Mouse (Mus musculus) kidney, postnatal 0 days (tissue): ENCODE data around the gene Klf2. TPM values are rescaled to one million over a fixed set of nuclear protein-coding genes. Genes with fewer than 3 reads are reported as not detected.

Source experiments
- ATAC-seq: fragments of 200-750 bp; cut with Nextera tagmentation; replicated peaks from 2 replicates; pipeline ENCODE4 v1.8.0; 2017; ENCODE audit warnings: low read depth, moderate number of reproducible peaks, moderate TSS enrichment, moderate library complexity; ENCODE audit not compliant: low FRiP score
- DNase-seq: peaks from one replicate; pipeline ENCODE4 v3.0.0-alpha.2; 2016; ENCODE audit warnings: low spot score
- H3K27ac ChIP-seq: fragments of 300-500 bp; sonication (generic); 2 replicates; pipeline ENCODE4 v1.5.1; 2014; ENCODE audit warnings: mild to moderate bottlenecking
- H3K27me3 ChIP-seq: fragments of 300-500 bp; sonication (generic); 2 replicates; pipeline ENCODE4 v1.6.1; 2014; ENCODE audit warnings: low read length, mixed read lengths; ENCODE audit not compliant: insufficient read depth
- H3K36me3 ChIP-seq: fragments of 300-500 bp; sonication (generic); 2 replicates; pipeline ENCODE4 v1.6.1; 2014; ENCODE audit warnings: low read length, mixed read lengths; ENCODE audit not compliant: insufficient read depth
- H3K4me1 ChIP-seq: fragments of 300-500 bp; sonication (generic); replicated peaks from 2 replicates; pipeline ENCODE4 v1.6.1; 2014; ENCODE audit warnings: antibody characterized with exemption, low read length, mixed read lengths; ENCODE audit not compliant: insufficient read depth
- H3K4me2 ChIP-seq: fragments of 300-500 bp; sonication (generic); 2 replicates; pipeline ENCODE4 v1.6.1; 2014; ENCODE audit warnings: mild to moderate bottlenecking, low read length, moderate library complexity, mixed read lengths
- H3K4me3 ChIP-seq: fragments of 300-500 bp; sonication (generic); replicated peaks from 2 replicates; pipeline ENCODE4 v1.5.1; 2014; ENCODE audit warnings: low read depth, low read length
- H3K9ac ChIP-seq: fragments of 300-500 bp; sonication (generic); 2 replicates; pipeline ENCODE4 v1.6.1; 2014; ENCODE audit warnings: low read depth, low read length
- H3K9me3 ChIP-seq: fragments of 300-500 bp; sonication (generic); replicated peaks from 2 replicates; pipeline ENCODE4 v1.6.1; 2016; ENCODE audit warnings: low read length, inconsistent platforms, mixed read lengths
- CTCF ChIP-seq: IDR thresholded peaks from 2 replicates; pipeline ENCODE4 v1.5.1; 2016; ENCODE audit warnings: antibody characterized with exemption, low read depth, mild to moderate bottlenecking, moderate library complexity
- WGBS: fragments of 180-500 bp; shearing (Covaris S2); extraction: QIAGEN DNeasy Blood & Tissue Kit; methylation state at CpG from one replicate; pipeline ENCODE4 v1.1.7; 2014; 5-methylcytosine and 5-hydroxymethylcytosine counted together
- polyA plus RNA-seq: library from polyadenylated mRNA; unstranded; fragments of >200 nt; fragmentation: Nextera tagmentation; extraction: Ambion mirVana; gene quantifications from 2 replicates; pipeline ENCODE4 v1.2.1, GENCODE M21; 2015

Gene Klf2
- polyA plus RNA-seq, 1 experiment from 2014 or later: 31.9 TPM

GRCm38 (mm10) chr8:72302986-72303612 lies 15.7 kb upstream of the Klf2 start:
- no peak for DNase-seq
- no peak overlapping the region for H3K9ac ChIP-seq
- no peak for ATAC-seq
- H3K36me3 ChIP-seq: no peaks in the 10 kb centered on the region
- WGBS: 55% methylated on average over 8 of the region's 8 CpGs
- peak overlapping the region; percentile 65; the same call in 1 of the 2 replicates for H3K27ac ChIP-seq
- no peak for TF ChIP-seq CTCF
- no peaks in the 10 kb centered on the region for H3K9me3 ChIP-seq
- H3K4me3 ChIP-seq: no peak overlapping the region
- no peaks in the 10 kb centered on the region for H3K4me1 ChIP-seq
- peak overlapping the region; percentile 4; the same call in 1 of the 2 replicates for H3K4me2 ChIP-seq
- no peaks in the 10 kb centered on the region for H3K27me3 ChIP-seq

- Histone ChIP-seq H3K4me1 (no peaks in the 10 kb centered on the region), H3K4me2 (peak overlapping the region; percentile 4; the same call in 1 of the 2 replicates), H3K9ac (no peak overlapping the region), H3K27me3 (no peaks in the 10 kb centered on the region), H3K27ac (no peak overlapping the region), H3K36me3 (no peaks in the 10 kb centered on the region), H3K9me3 (no peaks in the 10 kb centered on the region), H3K4me3 (no peak overlapping the region)
- DNase-seq: peak; percentile 75
- no peak for ATAC-seq
- TF ChIP-seq CTCF: no peak
- WGBS: 32% methylated on average over 8 of the region's 8 CpGs
Measured at GRCm38 (mm10) chr8:72303633-72304032, 15.2 kb upstream of the Klf2 start.

- H3K27ac ChIP-seq: no peak within 1 kb of the TSS
- no peaks in the 10 kb centered on the region for H3K36me3 ChIP-seq
- no peaks in the 10 kb centered on the region for H3K4me1 ChIP-seq
- H3K9me3 ChIP-seq: no peaks in the 10 kb centered on the region
- no peak for TF ChIP-seq CTCF
- WGBS: 62% methylated on average over 15 of the region's 16 CpGs
- ATAC-seq: no peak
- H3K4me3 ChIP-seq: no peak within 1 kb of the TSS
- no peak within 1 kb of the TSS for H3K4me2 ChIP-seq
- H3K9ac ChIP-seq: no peak within 1 kb of the TSS
- DNase-seq: no peak
- no peaks in the 10 kb centered on the region for H3K27me3 ChIP-seq
Measured at GRCm38 (mm10) chr8:72305210-72305905, 13.5 kb upstream of the Klf2 start, which contains the start of gene Gm10282. Gm10282 (minus strand) TSS chr8:72305260.

- DNase-seq (no peak), ATAC-seq (no peak)
- Histone ChIP-seq H3K4me3 (no peak overlapping the region), H3K27me3 (no peaks in the 10 kb centered on the region), H3K9ac (no peak overlapping the region), H3K36me3 (no peaks in the 10 kb centered on the region), H3K4me1 (no peaks in the 10 kb centered on the region), H3K9me3 (no peaks in the 10 kb centered on the region), H3K27ac (no peak overlapping the region), H3K4me2 (no peak overlapping the region)
- TF ChIP-seq CTCF: no peak
- WGBS: 86% methylated on average over 5 of the region's 5 CpGs
Measured at GRCm38 (mm10) chr8:72306913-72307312, 11.9 kb upstream of the Klf2 start.

GRCm38 (mm10) chr8:72308276-72308675 lies 10.6 kb upstream of the Klf2 start:
- no peak overlapping the region for H3K4me2 ChIP-seq
- no peaks in the 10 kb centered on the region for H3K36me3 ChIP-seq
- H3K27me3 ChIP-seq: no peaks in the 10 kb centered on the region
- 48% methylated on average over 6 of the region's 6 CpGs for WGBS
- H3K27ac ChIP-seq: no peak overlapping the region
- H3K4me3 ChIP-seq: no peak overlapping the region
- no peaks in the 10 kb centered on the region for H3K4me1 ChIP-seq
- DNase-seq: no peak
- H3K9ac ChIP-seq: no peak overlapping the region
- no peaks in the 10 kb centered on the region for H3K9me3 ChIP-seq
- ATAC-seq: no peak
- no peak for TF ChIP-seq CTCF

- 47% methylated on average over 8 of the region's 8 CpGs for WGBS
- no peak for TF ChIP-seq CTCF
- Histone ChIP-seq H3K27me3 (no peaks in the 10 kb centered on the region), H3K36me3 (no peaks in the 10 kb centered on the region), H3K4me3 (no peak overlapping the region), H3K9ac (no peak overlapping the region), H3K4me2 (no peak overlapping the region), H3K9me3 (no peaks in the 10 kb centered on the region), H3K4me1 (no peaks in the 10 kb centered on the region), H3K27ac (no peak overlapping the region)
- DNase-seq (peak; percentile 46), ATAC-seq (peak; percentile 79; the same call in 1 of the 2 replicates)
Measured at GRCm38 (mm10) chr8:72310849-72311506, 7.9 kb upstream of the Klf2 start.
